Mouse (Mus musculus): ENCODE results near the gene Cnot8.

Gene Cnot8

DNA sequence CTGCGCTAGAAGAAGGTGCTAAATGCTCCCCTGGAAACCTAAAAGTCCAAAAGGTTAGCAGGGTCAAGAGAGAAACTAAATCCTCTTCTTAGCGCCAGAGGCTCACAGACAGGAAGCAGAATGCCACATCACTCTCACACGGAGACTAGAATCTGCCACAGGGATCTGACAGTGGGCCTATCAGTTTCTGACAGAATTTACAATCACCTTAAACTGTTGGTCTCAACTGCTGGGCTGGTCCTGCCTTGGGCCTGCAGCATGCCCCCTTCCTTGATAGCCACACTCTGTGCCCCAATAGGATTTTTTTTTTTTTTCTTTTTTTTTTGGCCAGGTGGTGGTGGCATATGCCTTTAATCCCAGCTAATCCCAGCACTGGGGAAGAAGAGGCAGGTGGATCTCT lies 52.9 kb downstream of the Cnot8 start:
- DNase-seq (ENCODE audit: low read depth, low spot score): no peak

GRCm38 (mm10) chr11:58165072-58165471 lies 61.1 kb downstream of the Cnot8 start:
- DNase-seq (ENCODE audit: low read depth, low spot score): peak; percentile 71

GRCm38 (mm10) chr11:58167822-58168166 lies 63.8 kb downstream of the Cnot8 start:
- no peak for DNase-seq (ENCODE audit: low read depth, low spot score)

Measured in ZHBTc4 (cell line).